Mouse (Mus musculus) kidney, adult 9 months (tissue): ENCODE measurements around the gene Nqo2.

Experiments used
- DNase-seq: peaks from one replicate; pipeline ENCODE4 v3.0.0; 2022

Gene Nqo2

GRCm38 (mm10) chr13:34002058-34003006 is 37.8 kb downstream of the Nqo2 start, which contains the start of the genes Ripk1 and Serpinb6a:
Gene Ripk1 (plus strand): TSS chr13:34002363.
Gene Serpinb6a (minus strand): TSS chr13:34002794.
- DNase-seq: peak; percentile 92

- no peak for DNase-seq
These were observed 38.6 kb downstream of the Nqo2 start for GRCm38 (mm10) chr13:34003058-34003457.

- DNase-seq: no peak
These were observed 42.7 kb downstream of the Nqo2 start for GRCm38 (mm10) chr13:34007234-34007633.

GRCm38 (mm10) chr13:34016927-34017569 is 52.6 kb downstream of the Nqo2 start:
- no peak for DNase-seq

- no peak for DNase-seq
These were observed 54.0 kb downstream of the Nqo2 start for GRCm38 (mm10) chr13:34018521-34018920.

- DNase-seq: no peak
These were observed 57.5 kb downstream of the Nqo2 start for GRCm38 (mm10) chr13:34021998-34022397.

- DNase-seq: no peak
These were observed 67.6 kb downstream of the Nqo2 start for GRCm38 (mm10) chr13:34032041-34032440.

- DNase-seq: peak; percentile 61
These were observed 70.9 kb downstream of the Nqo2 start for GRCm38 (mm10) chr13:34035424-34035823.

GRCm38 (mm10) chr13:34036726-34037125 is 72.2 kb downstream of the Nqo2 start:
- no peak for DNase-seq

GRCm38 (mm10) chr13:34037172-34038055 is 72.9 kb downstream of the Nqo2 start, which contains the start of gene Bphl:
Gene Bphl (plus strand): TSS chr13:34037597.
- peak; percentile 97 for DNase-seq

GRCm38 (mm10) chr13:34038056-34038432 is 73.6 kb downstream of the Nqo2 start:
- peak; percentile 39 for DNase-seq
